Mouse (Mus musculus) limb, embryonic 15.5 days (tissue): ENCODE measurements at regions not wholly inside any gene's neighbourhood (a gene's known extent, or its start where the extent isn't known, plus 50 kb on each side); places are given as distances from the start of the nearest gene placed in this dataset.

ENCODE experiments used
- ATAC-seq: fragments of 200-750 bp; cut with Nextera tagmentation; 2 replicates; pipeline ENCODE4 v1.8.0; 2017; ENCODE audit warnings: low read depth, moderate TSS enrichment; ENCODE audit not compliant: insufficient number of reproducible peaks, low FRiP score, low TSS enrichment
- H3K27ac ChIP-seq: fragments of 300-500 bp; sonication (generic); 2 replicates; pipeline ENCODE4 v1.5.1; 2015; ENCODE audit warnings: moderate library complexity, mild to moderate bottlenecking, inconsistent platforms
- H3K27me3 ChIP-seq: fragments of 300-500 bp; sonication (generic); 2 replicates; pipeline ENCODE4 v1.6.1; 2015; ENCODE audit warnings: inconsistent platforms
- H3K36me3 ChIP-seq: fragments of 300-500 bp; sonication (generic); 2 replicates; pipeline ENCODE4 v1.6.1; 2015; ENCODE audit warnings: inconsistent platforms
- H3K4me1 ChIP-seq: fragments of 300-500 bp; sonication (generic); 2 replicates; pipeline ENCODE4 v1.6.1; 2015; ENCODE audit warnings: inconsistent platforms
- H3K4me2 ChIP-seq: fragments of 300-500 bp; sonication (generic); 2 replicates; pipeline ENCODE4 v1.6.1; 2015; ENCODE audit warnings: mild to moderate bottlenecking, inconsistent platforms
- H3K4me3 ChIP-seq: fragments of 300-500 bp; sonication (generic); 2 replicates; pipeline ENCODE4 v1.5.1; 2015; ENCODE audit warnings: mild to moderate bottlenecking, inconsistent platforms
- H3K9ac ChIP-seq: fragments of 300-500 bp; sonication (generic); 2 replicates; pipeline ENCODE4 v1.6.1; 2015; ENCODE audit warnings: inconsistent platforms
- H3K9me3 ChIP-seq: fragments of 300-500 bp; sonication (generic); 2 replicates; pipeline ENCODE4 v1.6.1; 2016; ENCODE audit warnings: inconsistent platforms
- WGBS: fragments of 180-500 bp; shearing (Covaris S2); methylation state at CpG from one replicate; pipeline ENCODE4 v1.1.7; 2015; 5-methylcytosine and 5-hydroxymethylcytosine counted together

- H3K27me3 ChIP-seq, result no peaks in the 10 kb centered on the region
- H3K4me1 ChIP-seq, result no peaks in the 10 kb centered on the region
- ATAC-seq, result no peak
- no peak overlapping the region for H3K4me2 ChIP-seq
- H3K4me3 ChIP-seq, result no peak overlapping the region
- WGBS, result 56% methylated on average over 3 of the region's 3 CpGs
- no peaks in the 10 kb centered on the region for H3K36me3 ChIP-seq
- H3K27ac ChIP-seq, result no peak overlapping the region
- H3K9me3 ChIP-seq, result no peaks in the 10 kb centered on the region
- H3K9ac ChIP-seq, result no peak overlapping the region
Observed at GRCm38 (mm10) chr1:133504116-133504515, 79.9 kb upstream of the Sox13 start.

DNA sequence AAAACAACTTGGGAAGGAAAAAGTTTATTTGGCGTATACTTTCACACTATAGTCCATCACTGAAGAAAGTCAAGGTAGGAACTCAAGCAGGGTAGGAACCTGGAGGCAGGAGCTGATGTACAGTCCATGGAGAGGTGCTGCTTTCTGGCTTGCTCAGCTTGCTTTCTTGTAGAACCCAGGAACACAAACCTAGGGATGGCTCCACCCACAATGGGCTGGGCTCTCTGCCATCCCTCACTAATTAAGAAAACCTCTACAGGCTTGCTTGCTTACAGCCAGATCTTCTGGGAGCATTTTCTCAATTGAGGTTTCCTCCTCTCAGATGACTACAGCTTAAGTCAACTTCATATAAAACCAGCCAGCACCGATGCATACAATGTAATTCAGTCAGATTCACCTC is 79.2 kb upstream of the Sox13 start:
- Histone ChIP-seq H3K27ac (no peak overlapping the region), H3K27me3 (no peaks in the 10 kb centered on the region), H3K4me2 (no peak overlapping the region), H3K4me3 (no peak overlapping the region), H3K36me3 (no peaks in the 10 kb centered on the region), H3K4me1 (no peaks in the 10 kb centered on the region), H3K9me3 (no peaks in the 10 kb centered on the region), H3K9ac (no peak overlapping the region)
- ATAC-seq, result no peak
- WGBS, result 85% methylated on average over 2 of the region's 2 CpGs

DNA sequence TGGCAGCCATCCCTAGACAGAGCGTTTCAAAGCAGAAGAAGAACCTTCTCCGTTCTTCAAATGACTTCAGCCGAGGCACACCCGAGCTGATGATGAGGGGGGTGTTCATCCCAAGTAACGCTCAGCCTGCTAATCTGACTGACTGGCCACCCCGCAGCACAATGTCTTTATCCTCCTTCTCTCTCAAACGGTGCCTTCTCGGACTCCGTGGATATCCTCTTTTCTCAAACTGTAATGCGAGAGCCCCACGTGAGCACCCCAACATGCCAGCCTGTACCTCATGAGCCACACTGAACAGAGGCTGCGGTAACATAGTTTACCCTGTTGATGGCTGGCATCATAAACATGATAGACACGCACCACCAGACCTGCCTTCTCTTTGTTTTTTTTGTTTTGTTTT is 76.8 kb upstream of the Sox13 start:
- WGBS, result 68% methylated on average over 13 of the region's 13 CpGs
- Histone ChIP-seq H3K4me3 (no peak overlapping the region), H3K27ac (no peak overlapping the region), H3K27me3 (no peaks in the 10 kb centered on the region), H3K9me3 (no peaks in the 10 kb centered on the region), H3K9ac (no peak overlapping the region), H3K36me3 (no peaks in the 10 kb centered on the region), H3K4me1 (no peaks in the 10 kb centered on the region), H3K4me2 (no peak overlapping the region)
- ATAC-seq, result no peak

DNA sequence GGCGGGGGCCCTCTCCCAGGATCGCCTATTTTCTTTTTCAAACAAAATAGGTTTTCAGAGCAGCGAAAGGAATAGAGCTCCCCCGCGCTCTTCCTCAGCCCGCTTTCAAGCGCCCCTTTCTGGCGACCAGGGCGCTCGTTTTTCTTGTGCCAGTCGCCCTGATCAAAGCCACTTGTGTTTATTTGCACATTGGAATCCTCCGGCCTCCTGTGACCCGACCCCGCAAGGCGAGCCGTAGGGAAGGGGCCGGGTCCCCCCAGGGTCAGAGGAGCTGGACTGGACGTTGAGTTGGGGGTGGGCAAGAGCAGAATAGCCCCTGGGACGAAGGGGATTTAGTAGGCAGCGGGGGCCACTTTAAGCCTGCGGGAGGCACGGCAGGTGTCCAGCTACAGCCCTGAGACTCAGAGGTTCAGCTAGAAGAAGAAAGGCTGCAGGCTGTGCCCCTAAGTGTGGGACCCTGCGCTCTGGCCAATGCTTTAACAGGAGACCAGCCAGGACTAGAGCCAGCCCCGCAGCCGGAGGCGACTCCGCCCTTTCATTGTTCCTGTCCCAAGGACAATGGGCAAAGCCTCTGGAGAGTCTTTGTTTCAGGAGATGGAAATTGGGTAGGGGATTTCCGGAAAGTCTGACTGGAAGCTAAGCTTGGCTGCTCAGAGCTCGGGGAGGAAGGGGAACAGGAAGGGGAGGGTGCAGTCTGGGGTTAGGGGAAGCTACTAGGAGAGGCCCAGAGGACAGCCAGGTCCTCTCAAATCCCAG is 69.0 kb upstream of the Sox13 start:
- Histone ChIP-seq H3K4me3 (peak overlapping the region; percentile 34), H3K9me3 (no peaks in the 10 kb centered on the region), H3K4me1 (peaks cover 20% of the 10 kb centered on the region), H3K27me3 (no peaks in the 10 kb centered on the region), H3K9ac (peak overlapping the region; percentile 2; the same call in 1 of the 2 replicates), H3K4me2 (peak overlapping the region; percentile 65), H3K36me3 (no peaks in the 10 kb centered on the region), H3K27ac (peak overlapping the region; percentile 44)
- whole genome bisulfite sequencing, result 2% methylated on average over 29 of the region's 29 CpGs
- ATAC-seq, result peak; percentile 62; the same call in 1 of the 2 replicates

GRCm38 (mm10) chr1:133492291-133492985 is 68.3 kb upstream of the Sox13 start:
- H3K9me3 ChIP-seq, result no peaks in the 10 kb centered on the region
- H3K27ac ChIP-seq, result peak overlapping the region; percentile 44; the same call in 1 of the 2 replicates
- no peaks in the 10 kb centered on the region for H3K36me3 ChIP-seq
- H3K27me3 ChIP-seq, result no peaks in the 10 kb centered on the region
- peak overlapping the region; percentile 2; the same call in 1 of the 2 replicates for H3K9ac ChIP-seq
- H3K4me2 ChIP-seq, result peak overlapping the region; percentile 65
- ATAC-seq, result 0 out of 2 replicates have a peak, but pooled peaks have one; percentile 21
- WGBS, result 13% methylated on average over 11 of the region's 11 CpGs
- peak overlapping the region; percentile 34 for H3K4me3 ChIP-seq
- peaks cover 20% of the 10 kb centered on the region for H3K4me1 ChIP-seq

DNA sequence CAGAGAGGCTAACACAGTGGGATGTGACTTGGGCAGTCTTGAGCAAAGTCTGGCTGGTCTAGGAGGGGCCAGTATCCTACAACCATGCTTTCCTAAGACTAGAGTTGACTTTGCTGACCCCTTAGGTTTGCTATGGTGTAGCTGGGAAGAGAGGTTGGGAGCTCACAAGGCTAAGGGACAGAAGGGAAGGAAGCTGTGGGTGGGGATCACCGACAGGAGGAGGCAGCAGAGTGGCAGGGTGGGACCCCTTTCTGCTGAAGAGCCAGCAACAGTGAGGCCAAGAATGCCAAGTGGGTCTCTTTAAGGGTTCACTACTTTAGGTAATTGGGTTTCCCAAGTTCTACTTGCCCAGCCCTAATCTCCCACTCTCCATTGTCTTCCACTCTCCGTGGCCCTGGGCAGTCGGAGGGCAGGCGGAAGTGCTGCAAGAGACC is 67.7 kb upstream of the Sox13 start:
- ATAC-seq, result no peak
- no peaks in the 10 kb centered on the region for H3K27me3 ChIP-seq
- WGBS, result 43% methylated on average over 4 of the region's 4 CpGs
- H3K4me1 ChIP-seq, result peaks cover 20% of the 10 kb centered on the region
- H3K4me3 ChIP-seq, result no peak overlapping the region
- H3K4me2 ChIP-seq, result peak overlapping the region; percentile 65; the same call in 1 of the 2 replicates
- no peak overlapping the region; the same call in 1 of the 2 replicates for H3K27ac ChIP-seq
- H3K36me3 ChIP-seq, result no peaks in the 10 kb centered on the region
- no peaks in the 10 kb centered on the region for H3K9me3 ChIP-seq
- no peak overlapping the region for H3K9ac ChIP-seq

DNA sequence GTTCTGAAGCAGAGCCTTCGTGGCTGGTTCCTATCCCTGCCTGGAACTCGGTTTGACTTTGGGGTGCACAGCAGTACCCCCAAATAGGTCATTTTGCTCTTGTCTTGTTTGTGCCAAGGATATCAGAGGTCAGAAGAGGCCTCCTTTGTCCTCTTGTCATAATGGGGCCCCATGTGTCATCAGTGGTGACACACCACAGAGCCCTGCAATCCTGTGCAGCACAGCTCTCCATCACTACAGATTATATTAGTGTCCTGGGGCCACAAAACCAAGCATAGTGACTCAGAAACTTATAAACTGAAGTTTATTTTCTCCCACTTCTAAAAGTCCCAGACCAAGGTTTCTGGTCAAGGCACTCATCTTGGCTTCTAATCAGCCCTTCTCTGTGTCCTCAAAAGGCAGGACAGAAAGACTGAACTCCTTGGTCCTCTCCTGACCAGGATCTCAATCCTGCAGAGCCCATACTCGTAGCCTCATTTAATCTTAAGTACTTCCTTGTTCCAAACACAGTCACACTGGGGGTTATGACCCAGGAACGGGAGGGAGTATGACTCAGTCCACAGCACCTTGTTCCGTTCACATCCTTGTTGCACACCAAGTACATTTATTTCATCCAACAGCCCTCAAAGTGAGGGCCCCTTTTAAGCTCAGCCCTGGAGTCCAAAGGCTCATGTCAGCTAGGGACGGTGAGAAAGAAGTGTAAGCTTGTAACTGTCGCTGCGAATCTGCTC is 63.2 kb upstream of the Sox13 start:
- peaks cover 9% of the 10 kb centered on the region; the same call in 1 of the 2 replicates for H3K4me1 ChIP-seq
- ATAC-seq, result no peak
- 77% methylated on average over 8 of the region's 8 CpGs for WGBS

DNA sequence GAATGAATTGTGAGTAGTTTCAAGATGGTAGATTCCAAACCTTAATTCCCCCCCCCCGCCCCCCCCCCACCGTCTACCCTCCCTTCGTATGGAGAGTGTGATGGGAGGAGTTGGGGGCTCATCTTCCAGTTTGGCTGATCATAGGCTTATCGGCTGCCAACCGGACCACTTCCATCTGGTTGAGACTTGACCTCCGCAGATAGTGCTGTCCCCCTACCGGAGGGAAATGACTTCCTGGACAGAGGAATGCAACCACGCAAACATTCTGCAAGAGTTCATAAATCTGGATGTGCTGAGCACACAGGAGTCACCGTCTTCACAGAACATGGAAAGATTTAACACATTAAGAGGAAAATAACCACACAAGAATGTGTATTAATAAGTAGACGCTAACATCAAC is 62.2 kb upstream of the Sox13 start:
- H3K36me3 ChIP-seq, result no peaks in the 10 kb centered on the region
- no peak for ATAC-seq
- H3K27ac ChIP-seq, result no peak overlapping the region
- H3K4me1 ChIP-seq, result 0 out of 2 replicates have a peak, but pooled peaks cover 4% of the 10 kb centered on the region
- no peaks in the 10 kb centered on the region for H3K9me3 ChIP-seq
- WGBS, result 49% methylated on average over 10 of the region's 10 CpGs
- no peak overlapping the region for H3K4me3 ChIP-seq
- no peak overlapping the region for H3K9ac ChIP-seq
- no peaks in the 10 kb centered on the region for H3K27me3 ChIP-seq
- no peak overlapping the region for H3K4me2 ChIP-seq

More for the DNA sequence above, 63.2 kb upstream of the Sox13 start:
- Histone ChIP-seq H3K4me3 (no peak overlapping the region), H3K9ac (no peak overlapping the region), H3K9me3 (no peaks in the 10 kb centered on the region), H3K36me3 (no peaks in the 10 kb centered on the region), H3K27me3 (no peaks in the 10 kb centered on the region), H3K4me2 (no peak overlapping the region), H3K27ac (no peak overlapping the region)

DNA sequence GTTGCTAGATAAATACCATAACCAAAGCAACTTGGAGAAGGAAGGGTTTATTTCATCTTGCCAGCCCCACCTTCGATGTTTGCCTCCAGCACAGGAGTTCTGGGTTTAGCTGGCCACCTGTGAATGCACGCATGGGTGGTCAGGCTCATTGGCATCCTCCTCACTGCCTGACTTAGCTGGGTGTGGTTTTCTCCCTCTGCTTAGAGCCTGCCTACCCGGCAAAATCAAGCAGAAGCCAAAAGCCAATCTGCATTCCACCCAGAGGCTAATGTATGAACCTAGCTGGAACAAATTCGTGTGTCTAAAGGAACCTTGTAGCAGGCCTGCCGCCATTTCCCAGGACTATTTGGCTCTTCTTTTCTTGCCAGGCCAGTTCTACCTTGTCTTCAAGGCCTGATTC is 58.7 kb upstream of the Sox13 start:
- H3K9me3 ChIP-seq, result no peaks in the 10 kb centered on the region
- no peak overlapping the region for H3K9ac ChIP-seq
- no peaks in the 10 kb centered on the region for H3K27me3 ChIP-seq
- H3K36me3 ChIP-seq, result no peaks in the 10 kb centered on the region
- WGBS, result 39% methylated on average over 5 of the region's 5 CpGs
- 0 out of 2 replicates have a peak overlapping the region, but pooled peaks have one; percentile 18 for H3K27ac ChIP-seq
- H3K4me3 ChIP-seq, result no peak overlapping the region
- ATAC-seq, result no peak
- H3K4me1 ChIP-seq, result 0 out of 2 replicates have a peak, but pooled peaks cover 4% of the 10 kb centered on the region
- H3K4me2 ChIP-seq, result no peak overlapping the region

- Histone ChIP-seq H3K9ac (no peak overlapping the region), H3K27ac (no peak overlapping the region), H3K27me3 (0 out of 2 replicates have a peak, but pooled peaks cover 3% of the 10 kb centered on the region), H3K4me3 (no peak overlapping the region), H3K36me3 (no peaks in the 10 kb centered on the region), H3K9me3 (no peaks in the 10 kb centered on the region), H3K4me2 (no peak overlapping the region), H3K4me1 (0 out of 2 replicates have a peak, but pooled peaks cover 2% of the 10 kb centered on the region)
- 84% methylated on average over 2 of the region's 2 CpGs for WGBS
- no peak for ATAC-seq
Observed at GRCm38 (mm10) chr1:133474546-133474945, 50.4 kb upstream of the Sox13 start.
